Mouse (Mus musculus): ENCODE measurements around the gene Endov. TPM values are rescaled to one million over a fixed set of nuclear protein-coding genes. Genes with fewer than 3 reads are reported as not detected.

Endov gene
- 1.1 and 1.2 TPM in 2 replicates for polyA plus RNA-seq (2012)

- no peak for TF ChIP-seq GATA1 (IDR thresholded peaks at IDR 0.05; ENCODE audit: low read length)
- no peak for TF ChIP-seq TAL1 (IDR thresholded peaks at IDR 0.05; ENCODE audit: low read length)
- Histone ChIP-seq H3K9me3 (ENCODE audit: control insufficient read depth, low read length) (no peaks in the 10 kb centered on the region), H3K36me3 (ENCODE audit: control insufficient read depth) (peaks cover 21% of the 10 kb centered on the region), H3K4me3 (replicated peaks) (peak within 1 kb of the TSS; percentile 70), H3K27me3 (ENCODE audit: control insufficient read depth) (no peaks in the 10 kb centered on the region; the same call in 1 of the 2 replicates), H3K4me1 (ENCODE audit: control insufficient read depth) (peaks cover 24% of the 10 kb centered on the region)
These were observed at the start of gene Endov for GRCm38 (mm10) chr11:119490861-119491689. Gene Endov, plus strand, starts transcription at chr11:119491347.

DNA sequence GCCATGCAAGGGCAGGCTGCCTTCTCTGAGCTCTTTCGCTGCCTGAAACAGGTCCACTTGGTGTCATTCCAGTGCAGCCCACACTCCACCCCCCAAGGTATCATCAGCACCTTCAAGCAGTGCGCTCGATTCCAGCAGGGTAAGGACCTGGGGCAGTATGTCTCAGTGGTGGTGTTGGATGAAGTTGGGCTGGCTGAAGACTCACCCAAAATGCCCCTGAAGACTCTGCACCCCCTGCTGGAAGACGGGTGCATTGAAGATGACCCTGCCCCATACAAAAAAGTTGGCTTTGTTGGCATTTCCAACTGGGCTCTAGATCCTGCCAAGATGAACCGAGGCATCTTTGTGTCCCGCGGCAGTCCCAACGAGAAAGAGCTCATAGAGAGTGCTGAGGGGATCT, 48.9 kb upstream of the Endov start:
- Histone ChIP-seq H3K4me1 (ENCODE audit: control insufficient read depth) (no peaks in the 10 kb centered on the region), H3K27me3 (ENCODE audit: control insufficient read depth) (no peaks in the 10 kb centered on the region), H3K9me3 (ENCODE audit: control insufficient read depth, low read length) (no peaks in the 10 kb centered on the region), H3K4me3 (replicated peaks) (no peak overlapping the region), H3K36me3 (ENCODE audit: control insufficient read depth) (peaks cover 26% of the 10 kb centered on the region)
- no peak for TF ChIP-seq GATA1 (IDR thresholded peaks at IDR 0.05; ENCODE audit: low read length)
- no peak for TF ChIP-seq TAL1 (IDR thresholded peaks at IDR 0.05; ENCODE audit: low read length)

GRCm38 (mm10) chr11:119443442-119443841, 47.7 kb upstream of the Endov start:
- TF ChIP-seq TAL1 (IDR thresholded peaks at IDR 0.05; ENCODE audit: low read length) (no peak), GATA1 (IDR thresholded peaks at IDR 0.05; ENCODE audit: low read length) (no peak)
- peaks cover 23% of the 10 kb centered on the region for H3K36me3 ChIP-seq (ENCODE audit: control insufficient read depth)
- H3K4me1 ChIP-seq (ENCODE audit: control insufficient read depth): no peaks in the 10 kb centered on the region

GRCm38 (mm10) chr11:119456097-119456496, 35.0 kb upstream of the Endov start:
- no peaks in the 10 kb centered on the region for H3K9me3 ChIP-seq (ENCODE audit: control insufficient read depth, low read length)
- TF ChIP-seq TAL1 (IDR thresholded peaks at IDR 0.05; ENCODE audit: low read length) (no peak), GATA1 (IDR thresholded peaks at IDR 0.05; ENCODE audit: low read length) (no peak)
- H3K4me1 ChIP-seq (ENCODE audit: control insufficient read depth): no peaks in the 10 kb centered on the region
- H3K4me3 ChIP-seq (replicated peaks): no peak overlapping the region
- H3K36me3 ChIP-seq (ENCODE audit: control insufficient read depth): peaks cover 31% of the 10 kb centered on the region
- no peaks in the 10 kb centered on the region for H3K27me3 ChIP-seq (ENCODE audit: control insufficient read depth)

More at GRCm38 (mm10) chr11:119443442-119443841, 47.7 kb upstream of the Endov start:
- no peaks in the 10 kb centered on the region for H3K9me3 ChIP-seq (ENCODE audit: control insufficient read depth, low read length)
- H3K4me3 ChIP-seq (replicated peaks): no peak overlapping the region
- H3K27me3 ChIP-seq (ENCODE audit: control insufficient read depth): no peaks in the 10 kb centered on the region

DNA sequence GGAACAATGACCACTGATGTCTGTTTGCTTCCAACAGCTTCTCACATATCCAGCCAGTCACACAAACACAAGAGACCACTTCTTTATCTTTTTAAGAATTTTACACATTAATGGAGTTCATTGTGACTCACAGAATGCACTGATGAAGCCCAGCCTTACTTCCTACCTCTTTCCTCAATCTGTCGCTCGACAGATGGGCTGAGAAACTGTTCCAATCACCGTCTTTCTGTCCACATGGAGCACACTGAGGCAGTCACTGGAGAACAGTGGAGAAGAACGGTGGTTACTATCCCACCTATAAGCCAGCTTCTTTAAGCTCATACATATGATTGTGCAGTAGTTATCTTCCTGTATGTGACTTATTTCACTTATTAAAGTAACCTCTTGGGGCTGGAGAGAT, 13.3 kb upstream of the Endov start:
- TF ChIP-seq TAL1 (IDR thresholded peaks at IDR 0.05; ENCODE audit: low read length) (no peak), GATA1 (IDR thresholded peaks at IDR 0.05; ENCODE audit: low read length) (no peak)
- H3K4me1 ChIP-seq (ENCODE audit: control insufficient read depth): no peaks in the 10 kb centered on the region
- no peak overlapping the region for H3K4me3 ChIP-seq (replicated peaks)
- no peaks in the 10 kb centered on the region for H3K27me3 ChIP-seq (ENCODE audit: control insufficient read depth)
- peaks cover 35% of the 10 kb centered on the region for H3K36me3 ChIP-seq (ENCODE audit: control insufficient read depth)
- H3K9me3 ChIP-seq (ENCODE audit: control insufficient read depth, low read length): no peaks in the 10 kb centered on the region

- H3K4me1 ChIP-seq (ENCODE audit: control insufficient read depth): peaks cover 24% of the 10 kb centered on the region
- TF ChIP-seq TAL1 (IDR thresholded peaks at IDR 0.05; ENCODE audit: low read length): no peak
- TF ChIP-seq GATA1 (IDR thresholded peaks at IDR 0.05; ENCODE audit: low read length): no peak
- H3K36me3 ChIP-seq (ENCODE audit: control insufficient read depth): peaks cover 18% of the 10 kb centered on the region
- peak overlapping the region; percentile 70 for H3K4me3 ChIP-seq (replicated peaks)
- no peaks in the 10 kb centered on the region for H3K9me3 ChIP-seq (ENCODE audit: control insufficient read depth, low read length)
- no peaks in the 10 kb centered on the region; the same call in 1 of the 2 replicates for H3K27me3 ChIP-seq (ENCODE audit: control insufficient read depth)
These were observed 542 bp downstream of the Endov start for GRCm38 (mm10) chr11:119491690-119492087.

DNA sequence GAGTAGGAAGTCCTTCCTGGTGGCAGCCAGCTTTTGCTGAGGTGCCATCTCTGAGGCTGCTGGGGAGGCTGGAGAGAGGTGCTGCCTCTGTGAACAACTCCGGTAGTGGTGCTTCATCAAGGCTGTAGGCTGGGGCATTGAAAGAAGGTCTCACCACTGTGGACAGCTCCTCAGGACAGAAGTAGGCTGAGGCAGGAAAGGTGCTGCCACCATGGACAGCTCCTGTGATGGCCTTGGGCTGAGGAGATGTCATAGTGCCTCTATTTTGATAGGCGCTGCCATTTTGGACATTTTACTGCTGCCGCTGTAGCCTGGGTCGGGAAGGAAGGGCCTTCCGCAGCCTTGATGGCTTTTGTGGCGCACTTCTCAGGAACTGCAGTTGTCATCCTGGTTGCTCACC, 1.7 kb downstream of the Endov start:
- Histone ChIP-seq H3K27me3 (ENCODE audit: control insufficient read depth) (no peaks in the 10 kb centered on the region; the same call in 1 of the 2 replicates), H3K4me1 (ENCODE audit: control insufficient read depth) (peaks cover 24% of the 10 kb centered on the region), H3K36me3 (ENCODE audit: control insufficient read depth) (peaks cover 17% of the 10 kb centered on the region), H3K4me3 (replicated peaks) (no peak overlapping the region), H3K9me3 (ENCODE audit: control insufficient read depth, low read length) (no peaks in the 10 kb centered on the region)
- no peak for TF ChIP-seq GATA1 (IDR thresholded peaks at IDR 0.05; ENCODE audit: low read length)
- TF ChIP-seq TAL1 (IDR thresholded peaks at IDR 0.05; ENCODE audit: low read length): no peak

GRCm38 (mm10) chr11:119493516-119493915, 2.4 kb downstream of the Endov start:
- no peaks in the 10 kb centered on the region; the same call in 1 of the 2 replicates for H3K27me3 ChIP-seq (ENCODE audit: control insufficient read depth)
- no peak overlapping the region for H3K4me3 ChIP-seq (replicated peaks)
- TF ChIP-seq GATA1 (IDR thresholded peaks at IDR 0.05; ENCODE audit: low read length) (no peak), TAL1 (IDR thresholded peaks at IDR 0.05; ENCODE audit: low read length) (no peak)
- peaks cover 24% of the 10 kb centered on the region for H3K4me1 ChIP-seq (ENCODE audit: control insufficient read depth)
- H3K9me3 ChIP-seq (ENCODE audit: control insufficient read depth, low read length): no peaks in the 10 kb centered on the region
- peaks cover 20% of the 10 kb centered on the region for H3K36me3 ChIP-seq (ENCODE audit: control insufficient read depth)

- peaks cover 42% of the 10 kb centered on the region for H3K36me3 ChIP-seq (ENCODE audit: control insufficient read depth)
- H3K4me1 ChIP-seq (ENCODE audit: control insufficient read depth): peaks cover 14% of the 10 kb centered on the region
- no peaks in the 10 kb centered on the region for H3K9me3 ChIP-seq (ENCODE audit: control insufficient read depth, low read length)
- TF ChIP-seq GATA1 (IDR thresholded peaks at IDR 0.05; ENCODE audit: low read length): no peak
- no peak for TF ChIP-seq TAL1 (IDR thresholded peaks at IDR 0.05; ENCODE audit: low read length)
- no peaks in the 10 kb centered on the region for H3K27me3 ChIP-seq (ENCODE audit: control insufficient read depth)
- no peak overlapping the region for H3K4me3 ChIP-seq (replicated peaks)
These were observed 5.0 kb downstream of the Endov start for GRCm38 (mm10) chr11:119496147-119496546.
